Mouse (Mus musculus) common myeloid progenitor, adult 5-6 weeks (primary cell): Measurements from ENCODE around the gene Ncapd2. TPM values are rescaled to one million over a fixed set of nuclear protein-coding genes. Genes with fewer than 3 reads are reported as not detected.

Experiments used
- ATAC-seq: replicated peaks from 2 replicates; pipeline ENCODE4 v1.8.0; 2016; ENCODE audit warnings: low read depth, mild to moderate bottlenecking, moderate TSS enrichment, inconsistent platforms; ENCODE audit not compliant: poor library complexity, severe bottlenecking
- total RNA-seq: library from RNA; stranded (forward); fragments of 200-1000, 187-1606 nt; gene quantifications from 2 replicates; pipeline ENCODE4 v1.2.3, GENCODE M21; 2017

Gene Ncapd2
- 272 and 344 TPM in 2 replicates for total RNA-seq

DNA sequence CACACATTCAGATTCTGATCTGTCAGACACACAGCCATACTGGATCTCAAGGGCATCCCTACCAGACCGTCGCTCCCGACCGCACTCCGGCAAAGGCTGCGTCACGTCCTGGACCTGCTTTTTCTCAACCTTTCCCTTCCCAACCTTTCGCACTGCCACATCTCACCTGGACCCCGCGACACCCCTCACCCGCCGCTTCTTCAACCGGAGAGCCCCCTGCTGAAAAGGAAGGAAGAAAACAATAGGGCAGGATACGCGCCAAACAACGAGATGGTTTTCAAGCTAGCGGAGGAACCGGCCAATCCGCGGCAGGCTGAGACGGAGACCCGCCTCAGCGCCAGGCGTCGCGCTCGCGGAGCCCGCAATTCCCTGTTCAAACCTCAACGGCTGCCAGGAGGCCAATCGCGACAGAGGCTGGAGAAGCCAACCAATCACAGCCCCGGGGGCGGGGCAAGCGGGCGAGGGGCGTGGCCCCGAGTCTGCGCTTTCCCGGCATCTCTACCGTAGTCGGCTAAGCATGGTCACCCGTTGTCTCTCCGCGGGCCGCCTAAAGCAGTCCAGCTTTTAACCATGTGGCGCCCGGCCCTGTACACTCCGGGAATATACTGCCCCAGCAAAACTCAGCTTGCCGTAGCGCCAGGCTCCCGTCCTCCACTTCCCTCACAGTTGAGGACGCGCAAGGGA lies at the start of gene Ncapd2, which contains the start of gene Mrpl51:
Gene Ncapd2 (minus strand): TSS at position 370 of the 684 bp plus-strand sequence.
Gene Mrpl51 (plus strand): TSS at position 470 of the 684 bp plus-strand sequence.
- peak; percentile 92 for ATAC-seq

GRCm38 (mm10) chr6:125240617-125241016 lies 49.1 kb upstream of the Ncapd2 start:
- ATAC-seq = no peak

GRCm38 (mm10) chr6:125239547-125239946 lies 48.0 kb upstream of the Ncapd2 start:
- no peak for ATAC-seq

- ATAC-seq = peak; percentile 22
Observed at GRCm38 (mm10) chr6:125238396-125238795, 46.9 kb upstream of the Ncapd2 start.

- ATAC-seq = peak; percentile 30
Observed at GRCm38 (mm10) chr6:125237421-125237820, 45.9 kb upstream of the Ncapd2 start.

DNA sequence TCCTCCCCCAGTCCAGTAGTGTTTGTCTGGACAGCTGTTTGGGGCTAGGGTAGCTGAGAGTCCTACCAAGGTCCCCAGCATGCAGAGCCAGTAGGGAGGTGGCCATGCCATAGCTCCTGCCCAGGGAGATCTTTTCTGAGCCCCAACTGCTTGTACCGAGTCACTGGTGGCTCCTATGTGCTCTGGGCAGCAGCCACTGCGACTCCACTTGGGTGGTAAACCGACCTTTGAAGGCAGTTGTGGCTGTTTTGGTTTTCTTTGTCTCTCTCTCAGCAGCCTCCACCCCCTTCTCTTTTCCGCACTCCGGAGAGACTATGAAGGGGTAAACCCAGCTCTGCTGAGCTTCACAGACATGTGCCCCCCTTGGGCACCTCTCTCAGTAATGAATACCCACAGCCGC lies 45.3 kb upstream of the Ncapd2 start, which contains the start of gene Cd27:
Gene Cd27 (minus strand): TSS at position 229 of the 400 bp plus-strand sequence.
- ATAC-seq = peak; percentile 23

GRCm38 (mm10) chr6:125236341-125236740 lies 44.8 kb upstream of the Ncapd2 start:
- ATAC-seq = no peak

GRCm38 (mm10) chr6:125234520-125234828 lies 43.0 kb upstream of the Ncapd2 start:
- no peak for ATAC-seq

GRCm38 (mm10) chr6:125233816-125234519 lies 42.5 kb upstream of the Ncapd2 start:
- ATAC-seq = no peak

DNA sequence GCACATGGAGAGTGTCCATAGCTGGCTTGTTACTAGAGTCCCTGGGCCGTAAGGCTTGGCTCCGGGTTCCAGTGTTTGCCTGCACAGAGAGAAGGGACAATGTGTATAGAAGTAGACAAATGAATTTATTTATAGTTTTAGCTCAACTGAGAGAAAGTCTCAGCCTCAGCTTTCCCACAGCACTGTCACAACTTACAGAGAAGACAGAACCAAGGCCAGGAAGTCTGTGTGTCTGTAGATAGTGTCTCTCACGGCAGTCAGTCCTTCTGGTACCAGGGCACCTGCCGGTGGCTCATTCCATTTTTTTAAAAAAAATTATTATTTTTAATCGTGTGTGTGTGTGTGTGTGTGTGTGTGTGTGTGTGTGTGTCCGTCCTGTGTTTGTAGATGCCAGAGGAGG lies 41.0 kb upstream of the Ncapd2 start:
- peak; percentile 16; the same call in 1 of the 2 replicates for ATAC-seq

- no peak for ATAC-seq
Observed at GRCm38 (mm10) chr6:125232045-125232437, 40.5 kb upstream of the Ncapd2 start.

DNA sequence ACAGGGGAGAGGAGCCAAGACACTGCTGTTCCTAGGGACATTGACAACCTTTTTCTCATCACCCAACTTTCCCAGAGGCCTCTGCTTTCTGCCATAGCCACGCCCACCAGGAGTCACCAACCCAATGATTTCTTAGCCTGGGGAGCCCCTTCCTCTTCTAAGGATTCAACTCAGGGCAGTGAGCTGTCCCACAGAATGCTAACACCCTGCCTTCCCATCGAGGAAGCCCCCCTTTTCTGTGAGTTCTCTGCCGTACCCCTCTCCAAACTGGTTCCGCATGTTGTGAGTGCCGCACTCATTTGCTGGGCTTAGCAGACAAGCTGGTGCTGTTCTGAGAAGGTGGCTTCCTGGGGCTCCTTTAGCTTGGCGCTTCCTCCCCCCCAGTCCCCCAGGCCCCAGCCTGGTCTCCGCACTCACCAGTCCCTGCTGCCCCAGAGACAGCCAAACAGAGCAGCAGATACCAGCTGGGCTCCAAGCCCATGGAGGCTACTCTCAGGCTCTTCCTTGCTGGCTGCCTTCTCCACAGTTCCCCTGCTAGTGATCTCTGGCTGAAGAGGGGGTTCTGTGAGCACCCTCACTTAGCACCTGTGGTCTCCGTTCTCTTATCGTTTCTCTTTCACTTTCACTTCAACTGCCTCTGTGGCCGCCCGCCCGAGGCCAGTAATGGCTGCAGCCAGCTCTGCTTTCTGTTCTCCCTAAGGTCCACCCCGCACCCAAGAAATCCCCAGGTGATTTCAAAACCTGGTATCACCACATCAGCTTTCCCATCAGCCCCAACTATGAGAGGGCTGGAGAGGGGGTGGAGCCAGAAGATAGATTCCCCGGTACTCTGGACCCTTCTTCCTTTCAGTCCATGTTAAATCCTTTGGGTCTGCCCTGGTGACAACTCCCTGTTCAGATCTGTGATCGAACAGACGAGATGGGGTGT lies 39.9 kb upstream of the Ncapd2 start, which contains the start of gene Tapbpl:
Gene Tapbpl (minus strand): TSS at position 744 of the 928 bp plus-strand sequence.
- ATAC-seq = peak; percentile 69

DNA sequence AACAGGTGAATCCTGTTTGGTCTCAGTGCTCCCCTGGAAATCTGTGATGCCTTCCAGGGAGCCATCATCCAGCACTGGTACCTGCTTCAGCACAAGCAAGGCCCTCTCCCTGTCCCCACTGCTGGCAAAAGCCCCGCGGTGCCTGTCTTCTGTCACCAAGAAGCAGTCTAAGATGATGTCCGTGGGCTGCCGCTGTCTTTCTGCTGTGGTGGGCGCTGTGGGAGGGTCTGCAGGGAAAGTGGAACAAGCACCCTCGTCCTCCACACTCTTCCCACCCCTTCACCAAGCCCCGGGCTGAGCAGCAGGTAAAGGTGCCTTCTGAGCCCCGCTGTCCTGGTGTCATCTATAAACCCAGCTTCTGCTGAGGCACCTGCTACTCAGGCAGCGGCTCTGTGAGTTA lies 39.1 kb upstream of the Ncapd2 start:
- no peak for ATAC-seq

GRCm38 (mm10) chr6:125225518-125226115 lies 34.1 kb upstream of the Ncapd2 start:
- ATAC-seq = peak; percentile 64

- no peak for ATAC-seq
Observed at GRCm38 (mm10) chr6:125222577-125222976, 31.1 kb upstream of the Ncapd2 start.

GRCm38 (mm10) chr6:125222146-125222545 lies 30.6 kb upstream of the Ncapd2 start:
- ATAC-seq = peak; percentile 33; the same call in 1 of the 2 replicates

DNA sequence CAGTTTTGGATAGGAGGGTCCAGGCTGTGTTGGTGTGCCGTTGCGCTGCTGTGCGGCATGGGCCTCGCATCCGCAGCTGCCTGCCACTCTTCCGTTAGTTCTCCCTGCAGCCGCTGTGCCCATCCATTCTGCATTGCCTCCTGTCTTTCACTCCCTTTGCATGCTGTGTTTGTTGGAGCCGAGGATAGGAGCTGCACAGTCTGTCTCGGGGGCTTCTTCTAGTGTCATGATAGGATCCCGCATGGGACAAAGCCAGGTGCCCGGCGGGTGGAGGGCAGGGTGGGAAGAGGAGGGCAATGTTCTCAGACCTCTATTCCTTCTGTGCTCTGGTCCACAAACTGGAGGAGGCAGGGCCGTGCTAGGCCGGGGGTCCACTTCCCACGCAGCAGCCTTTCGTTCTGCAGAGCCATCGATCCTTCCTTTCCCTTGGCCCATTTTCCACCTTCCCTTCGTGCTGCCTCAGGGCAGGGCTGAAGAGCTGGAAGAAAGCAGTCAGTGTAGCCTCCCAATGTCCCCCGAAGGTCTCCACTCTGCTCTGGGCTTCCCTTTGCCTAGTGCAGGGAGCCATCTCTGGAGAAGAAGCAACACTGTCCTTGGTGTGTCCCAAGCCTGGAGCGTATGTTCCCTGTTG lies 29.7 kb upstream of the Ncapd2 start:
- no peak for ATAC-seq

- ATAC-seq = peak; percentile 19
Observed at GRCm38 (mm10) chr6:125218963-125219362, 27.5 kb upstream of the Ncapd2 start.

- ATAC-seq = no peak
Observed at GRCm38 (mm10) chr6:125217899-125218298, 26.4 kb upstream of the Ncapd2 start.
